Mouse (Mus musculus) B cell, adult 62 days (primary cell): ENCODE measurements around the gene Ceacam13. TPM values are rescaled to one million over a fixed set of nuclear protein-coding genes. Genes with fewer than 3 reads are reported as not detected.

Source experiments
- total RNA-seq: library from RNA; stranded (reverse); gene quantifications from 4 replicates; pipeline ENCODE4 v1.2.4, GENCODE M21; 2023

The Ceacam13 gene
- total RNA-seq, result not detected in 4 replicates

GRCm38 (mm10) chr7:18009589-18009988 lies at the start of gene Ceacam13:
TSS of gene Ceacam13 (plus strand) at chr7:18009889.

GRCm38 (mm10) chr7:17971824-17972223 lies 37.9 kb upstream of the Ceacam13 start, which contains the start of gene Ceacam11:
TSS of gene Ceacam11 (plus strand) at chr7:17972124.

GRCm38 (mm10) chr7:18065629-18066028 lies 55.9 kb downstream of the Ceacam13 start, which contains the start of gene Ceacam12:
TSS of gene Ceacam12 (plus strand) at chr7:18065929.

Other genes with a start within 250 kb of the Ceacam13 start
- not detected in 4 replicates for gene Ceacam14, start 197.3 kb upstream of the Ceacam13 start, total RNA-seq
- not detected in 4 replicates for gene Gm5155, start 138.1 kb upstream of the Ceacam13 start, total RNA-seq
- gene Ceacam11, start 37.8 kb upstream of the Ceacam13 start, total RNA-seq, result not detected in 4 replicates
- not detected in 4 replicates for gene Ceacam12, start 56.0 kb downstream of the Ceacam13 start, total RNA-seq
- not detected in 4 replicates for gene Igfl3, start 166.6 kb downstream of the Ceacam13 start, total RNA-seq
- gene Mill1, start 235.5 kb downstream of the Ceacam13 start, total RNA-seq, result not detected in 4 replicates